Mouse (Mus musculus) adrenal gland (tissue): ENCODE measurements around the gene Gm17660.
"Not testable (repeated sequence)": the region's sequence is repeated elsewhere in the genome, so short reads cannot be mapped to it uniquely, and the experiment has no call there.

Experiments used
- intact Hi-C: fragments of 180-260 bp; cut with DNase I; formaldehyde crosslinking; loops from one replicate; pipeline ENCODE4 v1.15.1; 2025
- microRNA-seq, 2 experiments: library from miRNA; unstranded; fragments of <30 nt; microRNA quantifications; one replicate each; pipeline ENCODE4; 2019

The Gm17660 gene

GRCm38 (mm10) chr5:104046256-104047199 lies 30.9 kb downstream of the Gm17660 start, which contains the start of gene Nudt9:
Nudt9 (plus strand) TSS chr5:104046306.
- intact Hi-C loops = no loop called here

DNA sequence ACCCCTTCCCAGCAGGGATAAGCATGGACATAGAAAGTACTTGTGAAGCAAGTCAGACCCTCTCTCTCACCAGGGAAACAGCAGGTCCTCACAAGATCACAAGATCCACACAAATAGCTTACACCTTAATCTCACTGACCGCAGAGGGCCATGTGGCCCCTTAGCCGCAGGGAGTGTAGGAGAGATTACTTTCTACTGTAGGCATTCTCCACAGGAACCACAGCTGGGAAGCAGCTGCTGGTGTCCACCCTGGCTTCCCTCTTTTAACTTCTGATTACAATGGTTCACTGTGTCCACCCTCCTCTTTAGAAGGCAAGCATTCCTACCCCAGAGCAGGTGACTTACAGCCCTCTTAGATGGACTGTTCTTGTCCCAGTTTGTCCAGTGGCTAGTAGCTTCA lies 33.7 kb downstream of the Gm17660 start:
- intact Hi-C loops = no loop called here

DNA sequence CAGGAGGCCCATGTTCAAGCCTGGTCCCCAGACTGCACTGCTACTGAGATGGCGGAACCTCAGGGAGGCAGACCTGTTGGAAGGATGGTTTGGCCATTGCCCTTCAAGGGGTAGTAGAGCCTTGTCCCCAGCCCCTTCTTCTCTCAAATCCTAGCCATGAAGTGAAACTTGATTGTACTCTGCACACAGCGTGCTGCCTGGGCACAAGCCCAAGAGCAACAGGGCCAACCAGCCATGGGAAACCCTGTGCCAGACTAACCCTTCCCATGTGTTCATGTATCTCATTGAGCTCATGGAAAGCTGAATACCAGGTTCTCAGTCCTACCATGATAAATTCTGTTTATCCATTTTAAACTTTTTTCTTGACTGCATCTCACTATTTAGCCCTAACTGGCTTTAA lies 34.5 kb downstream of the Gm17660 start:
- intact Hi-C loops = no loop called here

- intact Hi-C loops = no loop called here
Observed at GRCm38 (mm10) chr5:104039154-104039932, 38.1 kb downstream of the Gm17660 start.

DNA sequence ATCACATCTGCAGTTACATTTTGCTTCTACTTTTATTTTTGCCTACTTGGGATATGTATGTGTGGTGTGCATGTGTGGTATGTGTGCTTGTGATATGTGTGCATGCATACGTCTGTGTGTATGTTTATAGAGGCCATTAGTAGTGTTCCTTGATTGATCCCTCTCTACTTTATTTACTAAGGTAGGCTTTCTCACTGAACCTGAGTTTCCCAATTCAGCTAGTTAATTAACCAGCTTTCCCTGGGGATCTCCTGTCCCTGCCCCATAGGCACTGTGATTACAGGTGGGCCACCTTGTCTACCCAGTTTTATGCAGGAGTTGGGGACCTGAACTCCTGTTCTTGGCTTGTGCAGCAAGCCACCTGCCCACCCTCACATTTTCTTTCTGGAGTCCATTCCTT lies 40.7 kb downstream of the Gm17660 start:
- intact Hi-C loops = no loop called here

DNA sequence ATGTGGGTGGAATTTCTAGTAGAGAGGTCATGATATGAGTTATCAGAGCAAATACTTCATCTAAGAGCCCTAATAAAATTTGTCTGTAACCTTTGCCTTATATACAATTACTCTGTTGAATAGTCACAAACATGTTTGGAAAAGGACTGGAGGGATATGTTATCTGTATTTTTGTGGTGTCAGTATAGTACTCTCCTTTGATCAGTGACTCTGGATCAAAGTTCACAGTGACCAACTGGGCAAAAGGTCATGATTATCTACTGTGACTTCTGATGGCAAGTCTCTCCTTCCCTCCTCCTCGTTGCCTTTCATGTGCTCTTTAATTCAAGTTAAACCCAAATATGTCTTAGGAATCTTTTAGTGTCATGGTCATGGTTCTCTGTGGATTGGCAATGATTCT lies 41.6 kb downstream of the Gm17660 start:
- intact Hi-C loops = no loop called here

- intact Hi-C loops = no loop called here
Observed at GRCm38 (mm10) chr5:104035066-104035465, 42.3 kb downstream of the Gm17660 start.

GRCm38 (mm10) chr5:104032434-104033097 lies 44.8 kb downstream of the Gm17660 start:
- intact Hi-C loops = no loop called here

GRCm38 (mm10) chr5:104025245-104025854 lies 52.1 kb downstream of the Gm17660 start:
- intact Hi-C loops = no loop called here

- intact Hi-C loops = no loop called here
Observed at GRCm38 (mm10) chr5:104024762-104025161, 52.6 kb downstream of the Gm17660 start.

DNA sequence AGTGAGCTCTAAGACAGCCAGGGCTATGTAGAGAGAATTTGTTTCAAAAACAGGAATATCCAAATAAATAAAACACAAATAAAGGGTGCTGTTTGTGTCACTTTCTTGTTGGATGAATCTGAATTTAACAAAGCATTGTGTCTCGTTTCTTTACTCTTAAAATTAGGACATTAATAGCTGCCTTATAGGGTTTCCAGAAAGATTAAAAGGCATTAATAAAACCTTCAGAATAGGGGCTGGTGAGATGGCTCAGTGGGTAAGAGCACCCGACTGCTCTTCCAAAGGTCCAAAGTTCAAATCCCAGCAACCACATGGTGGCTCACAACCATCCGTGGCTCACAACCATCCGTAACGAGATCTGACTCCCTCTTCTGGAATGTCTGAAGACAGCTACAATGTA lies 53.2 kb downstream of the Gm17660 start:
- intact Hi-C loops = not testable (repeated sequence)

- intact Hi-C loops = no loop called here
Observed at GRCm38 (mm10) chr5:104023289-104024020, 54.0 kb downstream of the Gm17660 start.

GRCm38 (mm10) chr5:104022558-104022957 lies 54.9 kb downstream of the Gm17660 start:
- intact Hi-C loops = no loop called here

DNA sequence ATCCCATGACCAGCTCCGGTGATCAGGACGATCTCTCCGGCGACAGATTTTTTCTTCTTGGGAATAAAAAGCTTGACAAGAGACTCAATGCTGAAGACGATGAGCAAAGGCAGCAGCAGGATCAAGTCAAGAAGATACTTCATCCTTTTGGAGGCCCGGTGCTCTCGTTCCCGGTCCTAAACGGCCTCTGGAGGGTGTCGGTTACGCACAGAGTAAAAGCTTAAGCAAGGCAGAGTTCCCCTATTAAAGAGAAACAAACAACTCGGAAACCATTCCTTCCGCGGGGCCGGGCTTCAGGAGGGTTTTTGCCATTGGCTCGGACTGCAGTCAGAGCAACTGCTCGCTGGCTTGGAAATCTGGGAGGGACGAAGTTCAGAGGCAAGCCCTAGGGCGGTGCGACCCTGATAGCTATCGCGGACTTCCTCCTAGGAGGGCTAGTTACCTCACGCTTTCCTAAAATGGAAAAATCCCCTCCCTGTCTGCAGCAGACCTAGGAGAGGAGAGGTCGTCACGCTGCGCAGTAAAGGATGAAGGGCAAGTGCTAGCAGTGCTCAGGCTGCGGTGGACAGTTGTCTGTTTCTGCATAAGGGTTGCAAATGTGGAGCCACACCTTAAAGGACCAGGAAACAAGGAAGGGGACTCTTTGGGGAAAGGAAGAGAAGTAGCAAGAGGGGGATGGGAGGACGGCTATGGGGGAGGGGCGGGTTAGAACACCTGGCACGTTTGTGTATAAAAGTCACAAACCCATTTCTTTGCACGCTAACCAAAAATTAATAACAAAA lies 55.6 kb downstream of the Gm17660 start, which contains the start of gene Hsd17b11:
Hsd17b11 (minus strand) TSS at position 323 of the 782 bp plus-strand sequence.
- intact Hi-C loops = no loop called here

Small RNA genes within 50 kb of the gene (microRNA-seq; reads per million reads assigned to microRNA genes)
- 0.46 to 0.74 reads per million in 2 experiments for gene Mir5619
